Mouse (Mus musculus) heart, adult 10 weeks (tissue): ENCODE results near the gene Ankrd34b. TPM values are rescaled to one million over a fixed set of nuclear protein-coding genes. Genes with fewer than 3 reads are reported as not detected.

Experiments
- polyA plus RNA-seq: library from polyadenylated mRNA; stranded (reverse); fragments of 350-450 nt; fragmentation: Illumina TruSeq; extraction: RNeasy Lipid Tissue Mini Kit (QIAGEN cat#74804); gene quantifications from one replicate; pipeline ENCODE4 v1.2.3, GENCODE M21; 2014; ENCODE audit warnings: low read depth, low replicate concordance

The Ankrd34b gene
- not detected for polyA plus RNA-seq

GRCm38 (mm10) chr13:92425758-92426264, at the start of gene Ankrd34b:
TSS of gene Ankrd34b (plus strand) at chr13:92425896.

GRCm38 (mm10) chr13:92483852-92484463, 58.3 kb downstream of the Ankrd34b start, which contains the start of gene Fam151b:
TSS of gene Fam151b (minus strand) at chr13:92484015.

Other genes starting within 250 kb of the Ankrd34b start
- gene Gm20379, start 119.9 kb upstream of the Ankrd34b start, polyA plus RNA-seq: not detected
- 1.6 TPM for gene Dhfr, start 71.2 kb upstream of the Ankrd34b start, polyA plus RNA-seq
- gene Msh3, start 70.9 kb upstream of the Ankrd34b start, polyA plus RNA-seq: 12.4 TPM
- 2.9 TPM for gene Fam151b, start 58.1 kb downstream of the Ankrd34b start, polyA plus RNA-seq
- 13.1 TPM for gene Zfyve16, start 105.0 kb downstream of the Ankrd34b start, polyA plus RNA-seq
- gene Spz1, start 150.3 kb downstream of the Ankrd34b start, polyA plus RNA-seq: not detected
- 14.3 TPM for gene Serinc5, start 185.2 kb downstream of the Ankrd34b start, polyA plus RNA-seq